Mouse (Mus musculus) testis, postnatal 14 days (tissue): Measurements from ENCODE around the gene Fam76a.
A peak's percentile ranks its signal among the peaks of the same experiment; 100 is the strongest.

Experiments used
- DNase-seq: peaks from one replicate; pipeline ENCODE4 v3.0.0; 2021; ENCODE audit warnings: low spot score

Gene Fam76a

DNA sequence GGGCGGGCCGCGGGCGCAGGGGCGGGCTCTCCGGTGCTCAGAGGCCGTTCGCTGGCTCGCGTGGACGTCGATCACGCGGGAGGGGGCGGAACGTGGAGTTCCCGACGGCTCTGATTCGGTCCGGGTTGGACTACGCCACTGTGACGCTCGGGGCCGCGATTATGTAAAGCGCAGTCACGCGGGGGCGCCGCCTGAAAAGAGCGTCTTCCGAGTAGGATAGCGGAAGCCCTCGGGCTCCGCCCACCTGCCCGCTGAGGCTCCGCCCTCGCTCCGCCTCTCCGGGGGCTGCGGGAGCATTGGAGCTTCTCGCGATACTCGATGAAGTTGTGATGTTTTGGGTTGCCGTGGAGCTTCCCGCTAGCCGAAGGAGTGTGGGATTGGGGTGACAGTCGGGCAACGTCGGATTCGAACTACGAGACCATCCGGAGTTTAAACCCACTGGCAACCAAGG is at the start of gene Fam76a:
TSS of gene Fam76a (minus strand) at position 1 of the 451 bp plus-strand sequence.
- DNase-seq, result peak; percentile 99

DNA sequence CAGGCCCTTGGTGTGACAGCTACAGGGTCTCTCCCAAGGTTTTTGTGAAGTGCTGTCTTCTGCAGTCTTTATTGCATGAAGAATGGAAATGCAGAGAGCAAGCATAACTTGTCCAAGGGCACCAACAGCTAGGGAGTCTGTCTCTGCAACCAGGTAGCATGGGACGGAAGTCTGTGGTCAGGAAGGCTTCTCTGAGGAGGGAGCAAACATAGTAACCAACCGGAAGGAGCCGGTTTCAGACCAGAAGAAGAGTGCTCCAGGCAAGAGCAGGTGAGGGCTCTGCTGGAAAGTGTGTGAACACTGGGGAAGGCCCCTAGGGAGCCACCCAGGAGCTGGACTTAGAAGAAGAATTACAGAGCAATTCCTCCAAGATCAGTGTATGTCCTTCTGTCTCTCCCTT is 49.7 kb upstream of the Fam76a start:
- DNase-seq, result no peak

DNA sequence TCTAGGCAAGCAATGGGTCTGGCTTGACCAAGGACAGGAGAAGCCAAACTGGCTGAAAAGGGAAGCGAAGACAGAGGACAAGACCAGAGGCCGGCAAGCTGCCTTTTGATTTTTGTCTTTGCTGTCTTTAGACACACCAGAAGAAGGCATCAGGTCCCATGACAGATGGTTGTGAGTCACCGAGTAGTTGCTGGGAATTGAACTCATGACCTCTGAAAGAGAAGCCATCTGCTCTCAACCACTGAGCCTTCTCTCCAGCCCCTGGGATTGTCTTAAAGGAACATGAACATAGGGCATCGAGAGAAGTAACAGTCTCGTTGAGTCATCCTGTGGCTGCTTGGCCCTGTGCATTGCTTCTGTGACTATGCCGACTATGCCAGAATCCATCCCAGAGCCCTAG is 49.2 kb upstream of the Fam76a start:
- no peak for DNase-seq

DNA sequence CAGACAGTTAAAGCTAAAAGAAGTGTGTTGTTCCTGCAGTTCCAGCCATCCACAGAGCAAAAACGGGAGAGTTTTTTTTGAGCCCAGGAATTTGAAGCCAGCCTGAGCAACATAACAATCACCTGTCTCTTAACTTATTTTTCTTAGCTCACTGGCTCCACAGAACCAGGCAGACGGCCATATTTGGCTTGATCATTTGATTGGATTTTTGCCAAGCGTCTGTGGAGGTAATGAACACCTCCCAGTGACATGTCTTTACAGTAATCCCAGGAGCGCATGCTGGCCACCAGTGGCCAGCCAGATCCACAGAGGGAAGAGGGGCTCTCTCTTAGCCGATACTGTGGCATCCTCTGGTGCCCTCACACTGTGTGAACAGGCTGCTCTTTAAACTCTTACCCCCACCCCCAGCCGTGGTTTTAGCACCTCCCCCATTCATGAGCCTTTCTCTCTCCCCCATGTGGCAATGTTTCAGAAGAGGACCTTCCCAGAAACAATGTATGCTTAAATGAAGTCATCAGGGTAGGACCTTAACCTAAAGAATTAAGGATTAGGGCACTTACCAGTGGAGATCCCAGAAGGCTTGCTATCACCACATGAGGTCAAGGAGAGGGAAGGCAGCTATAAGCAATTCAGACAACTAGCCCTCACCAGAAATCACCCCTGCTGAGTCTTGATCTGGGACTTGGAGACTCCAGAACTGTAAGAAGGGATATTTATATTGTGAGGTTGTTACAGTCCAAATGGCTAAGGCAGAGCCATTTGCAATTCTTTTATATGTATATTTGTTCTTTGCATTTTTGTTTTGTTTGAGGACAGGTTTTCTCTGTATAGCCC is 46.0 kb upstream of the Fam76a start:
- no peak for DNase-seq

DNA sequence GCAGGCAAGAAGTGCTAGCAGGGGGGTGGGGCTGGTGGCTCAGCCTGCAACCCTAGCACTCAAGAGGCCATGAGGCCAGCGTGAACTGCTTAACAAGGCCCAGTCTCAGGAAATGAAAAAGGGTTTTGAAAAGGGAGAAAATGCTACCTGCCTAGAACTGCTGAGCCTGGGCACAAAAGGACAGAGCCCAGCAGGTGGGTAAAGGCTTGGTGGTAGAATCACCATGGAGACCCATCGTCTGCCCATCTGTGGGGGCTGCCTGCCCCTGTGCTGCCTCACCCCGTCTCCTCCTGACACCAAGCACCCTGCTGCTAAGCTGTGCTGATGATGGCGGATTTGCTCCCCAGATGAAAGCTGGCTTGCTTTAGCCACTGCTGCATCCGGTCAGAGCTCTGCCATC is 42.1 kb upstream of the Fam76a start:
- no peak for DNase-seq

DNA sequence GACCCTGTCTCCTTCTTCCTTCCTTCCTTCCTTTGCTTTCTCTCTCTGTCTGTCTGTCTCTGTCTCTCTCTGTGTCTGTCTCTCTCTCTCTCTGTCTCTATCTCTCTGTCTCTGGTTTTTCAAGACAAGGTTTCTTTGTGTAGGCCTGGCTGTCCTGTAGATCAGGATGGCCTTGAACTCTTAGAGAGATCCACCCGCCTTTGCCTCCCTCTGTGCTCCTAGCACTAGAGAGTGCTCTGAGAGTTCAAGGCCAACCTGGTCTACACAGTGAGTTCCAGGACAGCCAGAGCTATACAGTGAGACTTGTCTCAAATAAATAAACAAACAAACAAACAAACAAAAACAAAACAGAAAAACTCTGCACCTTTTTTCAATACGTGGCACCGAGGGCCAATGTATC is 41.7 kb upstream of the Fam76a start:
- no peak for DNase-seq

DNA sequence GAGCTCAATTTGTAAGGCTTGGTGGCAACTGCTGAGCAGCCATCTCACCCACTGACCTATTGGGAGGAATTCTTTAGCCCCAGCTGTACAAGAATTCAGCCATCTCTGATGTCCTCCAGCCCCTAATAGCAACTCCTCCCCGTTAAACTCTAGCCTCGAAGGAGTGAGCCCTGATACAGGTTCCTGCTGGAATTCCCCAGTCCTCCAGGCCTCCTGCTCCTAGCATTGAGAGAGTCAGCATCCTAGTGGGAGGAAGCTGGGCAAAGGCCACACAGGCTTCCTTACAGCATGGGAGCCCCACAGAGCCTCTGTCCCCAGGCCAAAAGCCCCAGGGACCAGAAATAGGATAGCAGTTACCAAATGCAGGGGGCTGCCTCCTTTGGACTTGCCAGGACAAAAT is 41.1 kb upstream of the Fam76a start:
- no peak for DNase-seq

DNA sequence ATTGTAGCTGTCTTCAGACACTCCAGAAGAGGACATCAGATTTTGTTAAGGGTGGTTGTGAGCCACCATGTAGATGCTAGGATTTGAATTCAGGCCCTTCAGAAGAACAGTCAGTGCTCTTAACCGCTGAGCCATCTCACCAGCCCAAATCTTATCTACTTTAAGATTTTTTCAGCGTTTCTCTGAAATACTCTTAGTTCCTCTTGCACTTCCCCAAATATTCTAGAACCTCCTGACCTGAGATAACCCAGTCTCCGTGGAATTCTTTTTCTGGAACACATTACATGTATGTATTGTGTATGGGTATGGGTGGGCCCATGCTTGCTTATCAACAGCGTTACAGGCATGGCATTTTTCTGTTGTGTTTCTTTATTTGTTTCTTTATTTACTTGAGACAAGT is 40.3 kb upstream of the Fam76a start:
- DNase-seq, result no peak

DNA sequence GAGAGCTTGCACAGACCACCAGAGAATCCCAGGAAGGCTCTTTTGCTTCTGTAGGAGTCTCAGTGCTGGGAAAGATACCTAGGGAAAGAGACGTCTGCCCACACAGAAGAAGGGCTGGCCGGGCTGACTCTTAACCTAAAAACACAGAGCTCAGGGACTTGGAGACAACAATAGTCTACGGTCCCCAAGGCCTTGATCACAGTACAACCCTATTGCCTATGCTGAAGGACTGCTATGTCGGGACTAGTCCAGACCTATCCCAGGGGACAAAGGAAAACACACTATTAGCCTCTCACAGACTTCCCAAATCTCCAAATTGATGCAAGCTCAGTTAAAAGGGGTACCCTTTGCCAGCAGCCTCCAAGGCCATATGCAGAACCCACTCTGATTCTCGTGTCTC is 39.5 kb upstream of the Fam76a start:
- DNase-seq, result no peak

DNA sequence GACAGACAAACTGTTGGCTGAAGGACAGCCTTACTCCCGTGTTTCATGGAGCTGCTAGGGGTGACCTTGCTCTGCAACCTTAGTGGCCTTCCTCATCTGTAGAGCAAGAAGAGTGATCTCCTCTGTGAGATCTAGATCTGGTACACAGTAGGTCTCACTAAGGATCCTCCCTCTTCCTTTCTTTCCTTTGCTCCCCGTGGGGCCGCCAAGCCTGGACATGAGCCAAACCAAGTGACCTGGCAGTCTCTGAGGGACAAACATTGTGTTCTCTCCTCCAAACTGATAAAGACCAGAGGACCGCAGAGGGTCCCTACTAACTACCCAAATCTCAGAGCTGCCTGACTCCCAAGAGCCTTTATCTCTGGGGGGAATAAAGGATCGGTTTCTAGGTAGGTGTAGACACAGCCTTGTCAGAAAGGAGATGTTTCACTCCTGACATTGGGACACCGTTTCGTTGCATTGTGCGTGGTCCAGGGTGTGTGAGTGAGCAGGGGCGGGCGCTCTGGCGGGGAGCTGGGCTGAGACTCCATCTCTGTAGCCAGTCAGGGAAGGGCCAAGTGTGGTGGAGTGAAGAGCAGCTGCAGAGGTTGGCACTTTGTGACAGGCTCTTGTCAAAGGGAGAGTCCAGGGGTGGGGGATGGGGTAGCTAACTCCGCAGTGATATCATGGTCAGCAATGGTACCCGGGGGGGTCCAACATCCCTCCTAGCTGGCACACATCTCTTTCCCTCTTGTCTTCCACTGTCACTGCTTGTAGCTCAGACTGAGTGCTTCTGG is 38.7 kb upstream of the Fam76a start:
- DNase-seq, result peak; percentile 84

DNA sequence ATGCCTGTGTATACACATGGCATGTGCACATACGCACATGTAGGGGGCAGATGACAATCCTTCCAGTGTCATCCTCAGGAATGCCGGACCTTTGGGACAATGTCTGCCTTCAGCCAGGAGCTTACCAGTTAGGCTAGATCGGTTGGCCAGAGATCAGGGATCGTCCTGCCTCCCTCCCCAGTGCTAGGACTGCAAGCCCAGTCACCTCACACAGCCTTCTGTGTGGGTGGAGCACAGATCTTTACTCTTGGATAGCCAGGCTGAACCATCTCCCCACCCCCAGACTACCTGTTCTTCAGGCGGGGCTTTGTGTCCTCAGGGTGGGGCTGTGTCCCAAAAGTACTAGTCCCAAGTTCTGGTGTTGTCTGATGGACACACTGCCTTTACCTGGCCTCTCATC is 38.0 kb upstream of the Fam76a start:
- DNase-seq, result peak; percentile 66

DNA sequence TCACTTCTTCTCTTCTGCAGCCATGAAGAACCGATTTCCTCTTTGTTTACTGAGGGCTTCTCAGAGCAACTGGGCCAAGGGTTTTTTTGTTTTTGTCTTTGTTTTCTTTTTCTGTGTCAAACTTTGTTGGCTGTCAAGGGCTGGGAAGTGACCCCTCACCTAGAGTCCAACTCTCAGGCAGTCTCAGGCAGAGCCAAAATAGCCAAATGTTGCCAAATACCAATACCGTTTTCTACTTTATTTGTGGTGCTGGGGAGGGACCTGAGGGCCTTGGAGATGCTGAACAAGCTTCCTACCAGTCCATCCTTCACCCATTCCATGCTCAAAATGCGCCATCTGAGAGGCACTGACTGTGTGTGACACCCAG is 37.3 kb upstream of the Fam76a start:
- no peak for DNase-seq

DNA sequence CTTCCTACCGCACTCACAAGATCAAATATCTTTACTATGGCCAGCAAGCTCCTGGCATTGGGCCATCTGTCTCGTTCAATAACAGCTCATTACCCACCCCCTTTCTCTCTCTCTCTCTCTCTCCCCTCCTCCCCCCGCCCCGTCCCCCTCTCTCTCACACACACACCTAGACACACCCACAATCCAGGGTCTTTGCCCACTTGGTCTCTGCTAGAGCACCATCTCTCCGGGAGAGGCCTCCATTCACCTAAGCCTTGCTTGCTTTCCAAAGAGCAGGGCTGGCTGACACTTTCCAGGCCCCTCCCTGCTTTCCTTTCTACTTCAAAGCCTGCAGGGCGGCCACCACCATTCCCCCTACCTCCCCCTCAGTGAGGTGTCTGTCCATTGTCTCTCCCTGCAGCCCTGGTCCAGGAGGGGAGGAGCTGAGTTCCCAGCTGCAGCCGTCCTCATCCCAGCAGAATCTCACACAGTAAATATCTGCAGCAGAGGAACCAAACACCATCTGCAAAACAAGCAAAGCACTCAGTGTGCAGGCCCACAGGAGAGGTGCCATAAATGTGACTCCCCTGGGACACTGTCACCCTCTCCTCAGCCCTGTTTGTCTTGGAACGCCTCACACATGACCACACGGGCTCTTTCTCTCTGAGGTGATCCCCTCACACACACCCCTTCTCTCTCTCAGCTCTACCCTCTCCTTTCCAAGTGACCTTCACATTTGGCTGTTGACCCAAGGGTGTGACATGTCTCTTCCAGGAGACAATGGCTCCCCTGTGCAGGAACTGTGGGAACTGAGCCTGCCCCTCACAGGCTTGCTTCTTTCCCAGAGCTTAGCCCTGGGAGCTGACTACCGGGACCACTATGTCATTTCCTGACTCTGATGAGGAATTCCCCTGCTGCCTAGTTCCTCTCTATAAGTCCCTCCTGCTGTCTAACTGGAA is 36.7 kb upstream of the Fam76a start:
- DNase-seq, result peak; percentile 66

DNA sequence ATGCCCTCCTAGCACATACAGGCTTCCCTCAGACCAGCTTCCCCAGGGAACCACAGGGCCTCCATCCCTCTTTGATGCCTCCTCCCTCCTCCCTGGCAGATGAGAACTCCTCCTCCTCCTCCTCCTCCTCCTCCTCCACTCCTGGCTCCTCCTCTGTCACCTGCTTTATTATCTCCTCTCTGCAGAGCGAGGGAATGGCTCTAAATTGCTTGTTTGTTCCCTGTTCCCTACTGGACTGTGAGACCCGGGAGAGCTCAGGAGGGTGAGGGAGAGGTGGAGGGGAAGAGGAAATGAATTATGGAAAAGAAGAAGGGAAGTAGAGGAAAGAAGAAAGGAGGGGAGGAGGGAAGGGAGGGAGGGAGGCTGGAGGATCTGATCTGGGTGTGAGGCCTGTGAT is 33.0 kb upstream of the Fam76a start:
- DNase-seq, result no peak

DNA sequence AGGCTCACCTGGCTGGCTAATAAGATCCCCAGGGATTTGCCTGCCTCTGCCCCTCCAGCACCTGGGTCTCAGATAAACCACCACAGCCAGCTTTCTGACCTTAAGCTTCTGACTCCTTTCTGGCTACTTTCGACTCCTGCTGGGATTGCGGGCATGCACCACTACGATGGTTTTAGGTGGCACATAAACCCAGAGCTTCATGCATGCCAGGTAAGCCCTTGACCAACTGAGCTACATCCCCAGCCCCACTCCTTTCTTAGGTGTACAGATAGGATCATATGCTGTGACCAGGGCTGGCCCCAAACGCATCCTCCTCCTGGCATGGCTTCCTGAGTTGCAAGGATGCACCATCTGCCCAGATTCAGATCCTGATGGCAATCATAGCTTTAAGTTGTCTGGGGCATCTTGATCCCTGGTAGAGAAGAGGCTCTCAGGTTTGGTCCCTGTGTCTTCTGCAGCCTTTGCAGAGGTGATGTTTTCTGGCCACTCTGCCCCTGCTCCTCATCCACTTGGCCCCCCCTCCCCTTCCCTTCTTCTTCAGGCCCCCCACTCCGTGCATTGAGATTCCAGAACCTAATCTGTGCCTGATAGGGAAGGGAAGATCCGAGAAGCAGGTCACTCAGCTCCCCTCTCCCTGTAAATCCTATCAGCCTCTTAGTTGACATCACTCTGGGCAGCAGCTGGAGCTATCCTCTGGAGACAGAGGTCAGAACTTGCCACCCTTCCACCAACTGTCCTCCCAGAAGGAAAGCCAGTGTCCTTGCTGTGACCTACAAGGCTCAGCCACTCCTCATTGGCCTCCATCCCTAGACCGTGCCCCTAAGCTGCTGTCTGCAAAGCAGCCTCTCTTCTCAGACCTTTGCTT is 32.4 kb upstream of the Fam76a start:
- no peak for DNase-seq

DNA sequence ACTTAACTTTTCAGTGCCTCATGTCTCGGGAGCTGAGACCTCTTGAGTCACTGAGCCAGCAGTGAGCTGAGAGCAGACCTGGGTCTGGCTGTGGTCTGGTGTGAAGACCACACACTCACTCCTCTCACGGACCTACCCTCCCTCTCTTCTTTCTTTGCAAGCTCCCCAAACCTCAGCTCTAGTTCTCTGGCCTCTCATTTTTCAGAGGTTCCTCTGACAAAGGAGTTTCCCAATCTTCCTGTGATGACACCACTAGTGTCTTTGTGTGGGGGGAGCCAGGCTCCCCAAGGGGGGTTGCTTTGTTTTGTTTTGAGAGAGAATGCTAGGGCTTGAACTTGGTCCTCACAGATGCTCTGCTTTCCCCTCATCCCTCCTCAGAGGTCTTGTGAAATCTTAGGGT is 28.6 kb upstream of the Fam76a start:
- DNase-seq, result no peak

DNA sequence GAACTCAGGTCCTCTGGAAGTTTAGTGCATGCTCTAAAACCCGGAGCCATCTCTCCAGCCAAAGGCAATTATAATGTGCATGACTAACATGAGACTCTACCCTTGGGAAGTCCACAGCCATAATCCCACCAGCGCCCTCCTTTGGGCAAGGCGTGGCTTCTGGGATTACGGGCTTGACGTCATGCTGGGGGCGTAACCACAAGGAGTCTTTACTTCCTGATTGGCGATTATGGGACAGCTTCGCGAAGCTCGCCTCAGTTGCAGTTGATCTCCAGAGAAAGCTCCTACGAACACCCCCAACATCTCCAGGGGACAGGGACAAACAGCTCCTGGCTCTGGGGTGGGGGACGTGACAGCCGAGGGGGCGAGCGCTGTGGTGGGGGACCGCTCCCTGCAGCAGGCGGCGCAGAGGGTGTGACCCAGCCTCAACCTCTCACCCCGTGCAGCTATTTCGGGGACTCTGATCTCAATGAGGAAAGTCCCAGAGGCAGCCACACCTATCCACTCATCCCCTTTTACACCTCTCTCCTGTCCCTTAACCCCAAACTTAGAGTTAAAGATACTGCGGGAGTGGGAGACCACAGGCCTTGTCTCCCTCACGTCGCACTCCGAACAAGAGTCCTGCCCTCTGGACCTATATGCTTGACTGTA is 27.6 kb upstream of the Fam76a start:
- DNase-seq, result no peak

DNA sequence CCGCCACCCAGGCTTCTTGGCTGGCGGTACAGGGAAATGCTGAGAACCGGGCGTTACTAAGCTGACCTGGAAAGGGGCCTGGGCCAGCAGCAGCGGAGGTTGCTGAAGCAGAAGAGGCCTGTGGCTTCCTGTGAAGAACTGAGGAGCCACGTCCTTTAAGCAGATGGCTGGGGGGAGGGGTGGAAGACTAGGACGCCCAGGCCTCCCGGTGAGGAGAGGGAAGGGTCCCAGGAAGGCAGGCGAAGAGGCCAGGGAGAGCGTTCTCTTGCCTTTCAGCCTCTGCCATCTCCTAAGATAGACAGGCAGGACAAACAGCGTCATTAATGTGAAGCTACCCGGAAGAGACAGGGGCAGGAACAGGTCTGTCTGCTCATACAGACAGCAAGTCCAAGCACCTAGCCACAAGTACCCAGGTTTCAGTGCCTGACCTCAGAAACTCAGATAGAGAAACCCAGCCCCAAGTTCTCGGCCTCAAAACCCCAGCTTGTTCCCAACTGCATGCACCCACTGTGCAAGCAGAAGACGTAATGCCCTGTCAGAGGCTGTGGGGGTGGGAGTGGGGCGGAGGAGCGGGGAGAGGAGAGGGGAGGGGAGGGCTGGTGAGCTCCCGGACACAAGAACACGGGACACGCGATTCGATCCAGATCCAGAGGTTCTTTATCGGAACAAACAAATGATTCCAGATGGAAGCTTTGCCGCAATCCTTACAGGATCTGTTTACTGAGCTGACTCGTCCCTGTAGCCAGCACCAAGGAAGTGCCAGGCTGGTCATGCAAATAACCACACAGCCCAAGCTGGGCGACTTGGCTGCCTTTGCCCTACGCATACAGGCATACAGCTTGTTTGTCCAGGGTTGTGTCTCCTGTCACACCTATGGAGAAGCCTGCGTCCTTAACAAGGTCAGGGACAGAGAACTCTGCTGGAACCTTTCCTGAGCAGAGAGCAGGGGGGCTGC is 24.0 kb upstream of the Fam76a start:
- DNase-seq, result peak; percentile 62

DNA sequence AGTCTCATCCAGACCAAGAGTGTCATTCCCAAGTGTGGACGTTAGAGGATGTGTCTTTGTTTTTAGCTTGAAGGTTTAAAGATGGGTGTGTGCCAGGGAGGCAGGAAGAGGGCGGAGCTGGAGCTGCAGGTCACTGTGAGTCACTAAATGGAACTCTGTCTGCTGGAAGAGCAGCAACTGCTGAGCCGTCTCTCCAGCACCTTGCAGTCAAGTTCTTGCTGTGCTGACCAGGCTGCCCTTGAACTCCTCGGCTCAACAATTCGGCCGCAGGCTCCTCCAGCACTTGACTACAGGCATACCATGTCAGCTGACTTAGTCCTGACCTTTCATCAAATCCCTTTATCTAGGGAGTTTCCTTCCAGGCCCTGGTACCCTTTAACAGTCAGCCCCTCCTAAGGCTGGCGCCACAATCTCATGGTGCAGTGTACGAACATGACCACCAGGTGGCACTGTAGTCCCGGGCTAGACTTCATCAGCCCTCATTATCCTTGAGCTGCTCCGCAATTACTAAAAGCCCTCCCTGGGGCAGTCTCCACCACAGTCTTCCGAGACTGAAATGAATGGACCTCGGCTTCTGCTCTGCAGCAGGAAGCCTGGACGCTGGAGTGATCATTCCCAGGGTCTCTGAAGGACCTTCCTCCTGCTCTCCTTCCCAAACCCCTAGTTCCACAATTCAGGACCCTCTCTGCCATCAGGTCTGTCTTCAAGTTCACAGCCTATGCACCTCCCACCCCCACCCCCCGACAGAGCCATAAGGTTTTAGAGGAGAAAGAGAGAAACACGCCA is 23.1 kb upstream of the Fam76a start:
- DNase-seq, result peak; percentile 80
